Mouse (Mus musculus): ENCODE data around the gene Prim1. TPM values are rescaled to one million over a fixed set of nuclear protein-coding genes. Genes with fewer than 3 reads are reported as not detected.

Gene Prim1
- polyA plus RNA-seq (2012; rRNA removed) = 18.7 and 20.6 TPM in 2 replicates

DNA sequence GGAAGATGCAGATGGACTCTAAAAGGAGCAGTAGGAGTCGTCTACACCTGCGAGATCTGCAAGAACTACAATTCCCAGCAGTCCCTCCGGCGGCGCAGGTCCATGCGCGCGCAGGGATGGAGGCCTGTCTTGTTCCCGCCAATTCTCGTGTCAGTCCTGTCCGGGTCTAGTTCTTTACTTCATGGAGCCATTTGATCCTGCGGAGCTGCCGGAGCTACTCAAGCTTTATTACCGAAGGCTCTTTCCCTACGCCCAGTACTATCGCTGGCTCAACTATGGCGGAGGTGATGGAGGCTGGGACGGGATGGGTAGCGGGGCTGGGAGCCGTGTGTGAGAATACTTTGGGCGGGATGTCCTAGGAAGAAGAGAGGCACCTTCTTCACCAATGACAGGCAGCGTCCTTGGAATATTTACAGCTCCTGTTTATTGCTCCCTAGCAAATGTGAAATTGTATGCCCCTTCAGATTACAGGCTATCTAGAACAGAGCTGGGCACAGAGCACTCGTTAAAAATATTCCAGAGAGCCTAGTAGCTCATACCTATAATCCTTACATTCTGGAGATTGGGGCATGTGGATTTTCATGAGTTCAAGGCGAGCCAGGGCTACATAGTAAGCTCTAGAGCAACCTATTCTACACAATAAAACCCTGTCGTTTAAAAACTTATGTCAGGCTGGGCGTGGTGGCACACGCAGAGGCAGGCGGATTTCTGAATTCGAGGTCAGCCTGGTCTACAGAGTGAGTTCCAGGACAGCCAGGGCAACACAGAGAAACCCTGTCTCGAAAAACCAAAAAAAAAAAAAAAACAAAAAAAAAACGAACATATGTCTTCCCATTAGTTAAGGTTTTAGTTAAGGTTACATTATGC lies at the start of gene Prim1:
TSS of gene Prim1 (plus strand) at position 101 of the 867 bp plus-strand sequence.

DNA sequence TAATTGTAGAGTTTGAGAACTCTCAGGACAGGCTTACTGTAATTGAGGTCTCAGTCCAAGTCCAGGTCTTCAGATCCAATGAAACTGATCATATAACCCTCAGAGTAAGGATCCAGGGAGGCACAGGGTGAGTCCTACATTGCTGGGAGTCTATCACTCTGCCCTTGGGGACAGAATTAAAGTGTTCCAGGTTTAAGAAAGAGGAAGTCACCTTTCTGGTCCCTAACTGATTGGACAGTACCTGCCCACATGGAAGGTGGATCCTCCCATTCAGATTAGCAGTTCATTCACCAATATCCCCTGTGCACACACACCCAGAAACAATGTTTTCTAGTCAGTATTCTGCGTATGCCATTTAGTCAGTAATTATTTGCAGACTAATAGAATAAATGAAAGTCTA lies 7.5 kb upstream of the Prim1 start, which contains the start of gene Hsd17b6:
TSS of gene Hsd17b6 (minus strand) at position 166 of the 400 bp plus-strand sequence.

DNA sequence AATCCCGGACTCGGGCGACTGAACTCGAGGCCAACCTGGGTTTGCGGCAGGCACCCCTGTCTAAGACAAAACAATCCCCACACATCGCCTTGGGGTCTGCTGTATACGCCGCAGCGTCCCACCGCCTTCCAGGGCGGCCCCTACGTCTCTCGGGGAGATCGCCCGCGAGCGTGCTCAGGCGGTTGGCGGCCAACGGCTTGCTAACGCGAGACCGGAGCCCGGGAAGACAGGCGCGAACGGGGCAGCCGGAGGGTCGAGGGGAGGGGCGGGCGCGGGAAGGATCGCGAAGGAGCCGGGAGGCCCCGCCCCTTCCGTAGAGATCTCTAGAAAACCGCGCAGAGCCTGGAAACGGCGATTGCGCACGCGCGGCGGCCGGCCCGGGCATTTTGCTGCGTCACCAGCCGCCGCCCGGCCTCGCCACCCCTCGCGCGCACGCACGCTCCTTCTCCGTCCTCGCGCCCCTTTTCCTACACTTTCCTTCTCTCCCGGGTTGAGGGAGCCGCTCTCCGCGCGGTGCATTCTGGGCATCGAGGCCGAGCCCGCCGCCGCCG lies 43.7 kb downstream of the Prim1 start, which contains the start of gene Ptges3:
TSS of gene Ptges3 (plus strand) at position 354 of the 551 bp plus-strand sequence.

Other genes starting within 250 kb of the Prim1 start
- 0.81 and 1.4 TPM in 2 replicates for gene Rdh9, start 238.8 kb upstream of the Prim1 start, polyA plus RNA-seq (2012; rRNA removed)
- gene Rdh16, start 214.0 kb upstream of the Prim1 start, polyA plus RNA-seq (2012; rRNA removed) = 0.07 and 0.08 TPM in 2 replicates
- gene Rdh19, start 165.2 kb upstream of the Prim1 start, polyA plus RNA-seq (2012; rRNA removed) = 0.03 and 0.04 TPM in 2 replicates
- 3.1 TPM in 2 replicates for gene Rdh16f2, start 148.7 kb upstream of the Prim1 start, polyA plus RNA-seq (2012; rRNA removed)
- 220 and 280 TPM in 2 replicates for gene Rdh7, start 126.4 kb upstream of the Prim1 start, polyA plus RNA-seq (2012; rRNA removed)
- 0.02 and 0.04 TPM in 2 replicates for gene Sdr9c7, start 116.7 kb upstream of the Prim1 start, polyA plus RNA-seq (2012; rRNA removed)
- 9.3 and 13.8 TPM in 2 replicates for gene Hsd17b6, start 7.6 kb upstream of the Prim1 start, polyA plus RNA-seq (2012; rRNA removed)
- 282 TPM in 2 replicates for gene Naca, start 20.4 kb downstream of the Prim1 start, polyA plus RNA-seq (2012; rRNA removed)
- 30.8 and 34.7 TPM in 2 replicates for gene Ptges3, start 43.8 kb downstream of the Prim1 start, polyA plus RNA-seq (2012; rRNA removed)
- gene Atp5b, start 68.1 kb downstream of the Prim1 start, polyA plus RNA-seq (2012; rRNA removed) = 1,169 and 1,252 TPM in 2 replicates
- gene Baz2a, start 76.4 kb downstream of the Prim1 start, polyA plus RNA-seq (2012; rRNA removed) = 8.8 and 10.8 TPM in 2 replicates
- 13.5 and 14.2 TPM in 2 replicates for gene Rbms2, start 165.1 kb downstream of the Prim1 start, polyA plus RNA-seq (2012; rRNA removed)
- 50.2 and 50.4 TPM in 2 replicates for gene Gls2, start 179.3 kb downstream of the Prim1 start, polyA plus RNA-seq (2012; rRNA removed)
- 34.1 and 34.9 TPM in 2 replicates for gene Spryd4, start 196.6 kb downstream of the Prim1 start, polyA plus RNA-seq (2012; rRNA removed)
- 0.01 TPM in 1 of 2 replicates, not detected in the other for gene Mip, start 210.7 kb downstream of the Prim1 start, polyA plus RNA-seq (2012; rRNA removed)
- 6.6 and 6.7 TPM in 2 replicates for gene Timeless, start 216.9 kb downstream of the Prim1 start, polyA plus RNA-seq (2012; rRNA removed)
- 13.0 and 18.7 TPM in 2 replicates for gene Apon, start 238.9 kb downstream of the Prim1 start, polyA plus RNA-seq (2012; rRNA removed)

Measured in liver, embryonic 18 days (tissue).